Mouse (Mus musculus): Measurements from ENCODE around the gene Spata45.

The Spata45 gene

DNA sequence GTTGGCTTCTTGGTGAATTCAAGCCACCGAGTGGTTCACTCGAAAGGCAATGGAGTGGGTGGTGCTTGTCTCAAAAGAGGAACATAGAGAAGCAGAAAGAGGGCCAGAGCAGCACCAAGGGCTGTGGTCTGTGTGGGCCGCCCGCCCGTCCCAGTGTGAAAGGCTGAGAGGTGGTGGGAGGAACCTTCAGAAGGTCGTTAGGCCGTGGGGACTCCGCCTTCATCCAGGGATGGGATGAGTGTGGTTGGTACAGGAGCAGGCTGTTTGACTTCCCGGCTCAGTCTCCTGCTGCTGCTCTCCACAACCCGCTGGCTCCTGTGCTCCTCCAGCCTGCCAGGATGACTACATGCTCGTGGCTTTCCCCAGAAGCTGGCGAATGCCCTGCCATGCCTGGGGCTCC is 49.2 kb downstream of the Spata45 start:
- DNase-seq = no peak

DNA sequence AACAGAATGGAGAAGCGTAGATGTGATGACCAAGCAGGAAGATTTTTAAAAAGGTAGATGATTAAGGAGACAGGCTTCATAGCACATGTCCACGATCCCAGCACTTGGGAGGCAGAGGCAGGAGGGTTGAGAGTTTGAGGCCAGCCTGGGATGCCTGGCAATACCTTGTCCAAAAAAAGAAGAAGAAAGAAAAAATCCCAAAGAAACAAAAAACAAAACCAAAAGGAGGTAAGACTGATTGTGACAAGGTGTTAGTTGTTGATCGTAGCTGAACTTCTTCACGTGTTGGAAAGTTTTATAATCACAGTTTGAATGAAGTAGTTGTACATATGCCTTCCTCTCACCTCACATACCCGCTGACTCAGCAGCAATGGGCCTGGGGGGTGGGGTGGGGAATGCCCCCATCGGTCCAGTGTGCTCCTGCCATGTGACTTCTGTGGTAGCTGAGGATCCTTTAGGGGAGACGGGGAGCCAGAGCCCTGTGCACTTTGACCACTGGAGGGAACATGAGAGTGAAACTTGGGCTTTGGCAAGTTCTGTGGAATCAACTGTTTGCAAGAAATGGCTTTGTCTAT is 50.0 kb downstream of the Spata45 start:
- no peak for DNase-seq

DNA sequence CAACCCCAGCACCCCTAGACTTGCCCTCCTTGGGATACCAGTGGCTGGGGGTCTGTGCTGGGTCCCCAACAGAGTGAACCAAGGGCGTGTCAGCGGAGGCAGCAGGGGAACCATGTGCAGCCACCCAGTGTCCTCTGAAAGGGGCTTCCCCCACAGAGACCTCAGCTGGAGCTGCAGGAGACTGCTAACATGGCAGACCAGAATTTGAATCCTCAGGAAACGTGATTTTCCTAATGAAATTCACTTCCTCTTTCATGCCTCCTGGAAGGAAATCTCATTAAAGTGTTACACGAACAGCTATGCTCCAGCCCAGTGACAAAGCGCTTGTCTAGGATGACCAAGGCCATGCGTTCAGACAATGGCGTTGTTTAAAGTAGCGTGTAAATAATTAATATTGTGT is 50.5 kb downstream of the Spata45 start:
- no peak for DNase-seq

DNA sequence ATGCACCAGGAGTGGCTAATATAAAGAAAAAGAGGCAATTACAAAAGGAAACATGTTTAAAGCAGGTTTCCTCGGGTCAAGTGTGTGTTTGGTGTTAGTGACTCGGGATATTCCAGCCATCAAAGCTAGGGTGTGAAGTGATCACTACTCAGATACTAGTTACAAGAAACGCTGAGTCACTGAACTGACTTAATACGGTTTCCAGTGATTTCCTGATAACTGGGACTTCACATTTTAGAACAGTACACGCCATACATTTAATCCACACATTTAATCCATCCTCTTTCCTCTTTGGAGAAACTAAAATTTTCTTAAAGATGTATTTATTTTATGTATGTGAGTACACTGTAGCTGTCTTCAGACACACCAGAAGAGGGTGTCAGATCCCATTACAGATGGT is 51.5 kb downstream of the Spata45 start:
- no peak for DNase-seq

DNA sequence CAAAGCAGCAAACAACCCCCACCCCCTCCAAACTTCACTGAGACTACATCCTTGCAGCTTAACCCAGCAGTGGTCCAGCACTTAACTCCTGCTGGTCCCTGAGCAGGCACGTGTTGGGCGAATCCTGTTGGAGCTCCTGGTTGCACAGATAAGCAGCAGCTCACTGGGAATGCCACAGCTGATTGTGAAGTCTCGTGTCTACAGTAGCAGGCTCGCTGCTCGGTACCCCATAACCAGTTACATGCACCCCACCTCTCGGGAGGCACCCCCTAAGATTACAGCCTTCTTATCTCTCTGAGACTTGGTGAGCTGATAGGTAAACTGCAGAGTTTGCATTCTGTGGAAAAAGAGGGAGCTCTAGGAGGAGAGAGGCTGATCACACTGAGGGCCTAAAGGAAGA is 52.9 kb downstream of the Spata45 start:
- no peak for DNase-seq

DNA sequence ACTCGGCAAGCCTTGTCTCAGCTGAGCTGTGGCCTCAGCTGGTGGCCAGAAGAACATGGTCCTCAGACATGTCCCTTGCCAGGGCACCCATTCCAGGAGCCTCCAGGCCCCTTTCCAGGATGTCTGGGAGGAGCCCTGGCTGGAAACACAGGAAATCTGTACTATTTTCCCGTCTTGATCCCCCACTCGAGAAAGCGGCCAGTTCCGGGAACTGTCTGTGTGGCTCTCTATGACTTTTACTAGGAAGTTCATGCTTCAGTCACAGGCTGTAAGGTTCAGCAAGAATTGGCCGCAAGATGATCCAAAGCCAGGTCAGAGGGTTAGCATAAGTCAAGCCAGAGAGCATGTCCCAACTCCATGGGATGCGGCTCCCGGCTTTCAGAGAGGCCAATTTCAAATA is 55.6 kb downstream of the Spata45 start:
- DNase-seq = no peak

All from retina, postnatal 1 day (tissue).